Mouse (Mus musculus) ES-E14 (cell line): ENCODE results near the gene Rab11fip5. TPM values are rescaled to one million over a fixed set of nuclear protein-coding genes. Genes with fewer than 3 reads are reported as not detected.

ENCODE experiments used
- DNase-seq: peaks from one replicate; pipeline ENCODE4 v3.0.0-alpha.2; 2013; ENCODE audit warnings: low read depth, low spot score
- H3K27ac ChIP-seq: 2 replicates; pipeline ENCODE4 v1.5.1; 2012; ENCODE audit warnings: low read depth, mild to moderate bottlenecking, low read length, moderate library complexity, mixed read lengths; ENCODE audit not compliant: poor library complexity, insufficient read depth, severe bottlenecking
- H3K36me3 ChIP-seq: 2 replicates; pipeline ENCODE4 v1.6.1; 2012; ENCODE audit warnings: mild to moderate bottlenecking, low read length, moderate library complexity, mixed read lengths; ENCODE audit not compliant: control insufficient read depth, poor library complexity, insufficient read depth, severe bottlenecking
- H3K4me1 ChIP-seq, 2 experiments: fragments of 150-350 bp in 1 of 2; sonication (generic) in 1 of 2; 2 replicates each; pipeline ENCODE4 v1.6.1; 2012; ENCODE audit warnings: low read length in 2 of 2, mild to moderate bottlenecking in 1 of 2, mixed read lengths in 1 of 2; ENCODE audit not compliant: control insufficient read depth in 2 of 2, insufficient read depth in 2 of 2, poor library complexity in 1 of 2
- H3K4me3 ChIP-seq, 2 experiments: fragments of 150-350 bp in 1 of 2; sonication (generic) in 1 of 2; 2 replicates each; pipeline ENCODE4 v1.5.1; 2012; ENCODE audit warnings: low read length in 2 of 2, low read depth in 1 of 2, mild to moderate bottlenecking in 1 of 2, mixed read lengths in 1 of 2; ENCODE audit not compliant: insufficient read depth in 1 of 2, poor library complexity in 1 of 2, severe bottlenecking in 1 of 2
- H3K9ac ChIP-seq: 2 replicates; pipeline ENCODE4 v1.6.1; 2012; ENCODE audit warnings: low read depth, mild to moderate bottlenecking, low read length, mixed read lengths; ENCODE audit not compliant: poor library complexity, insufficient read depth, severe bottlenecking
- H3K9me3 ChIP-seq: fragments of 150-350 bp; sonication (generic); 2 replicates; pipeline ENCODE4 v1.6.1; 2012; ENCODE audit warnings: low read depth, mild to moderate bottlenecking, low read length; ENCODE audit not compliant: control insufficient read depth, insufficient read depth
- CHD2 ChIP-seq: IDR thresholded peaks from 2 replicates; pipeline ENCODE4 v1.6.1; 2014; ENCODE audit warnings: mild to moderate bottlenecking, low read depth, low read length, inconsistent platforms
- HCFC1 ChIP-seq: IDR thresholded peaks from 2 replicates; pipeline ENCODE4 v1.6.1; 2012; ENCODE audit warnings: low read length, inconsistent platforms, borderline replicate concordance; ENCODE audit not compliant: insufficient read depth
- MAFK ChIP-seq: IDR thresholded peaks from 2 replicates; pipeline ENCODE4 v1.6.1; 2014; ENCODE audit warnings: mild to moderate bottlenecking, low read depth, low read length, inconsistent platforms; ENCODE audit not compliant: insufficient read depth
- ZC3H11A ChIP-seq: IDR thresholded peaks from 2 replicates; pipeline ENCODE4 v1.6.1; 2012; ENCODE audit warnings: low read depth, mild to moderate bottlenecking, inconsistent platforms, low read length, borderline replicate concordance
- ZNF384 ChIP-seq: IDR thresholded peaks from 2 replicates; pipeline ENCODE4 v1.6.1; 2012; ENCODE audit warnings: low read depth, low read length, inconsistent platforms
- in situ Hi-C, 2 experiments: fragments of 600-800 bp; cut with MboI; formaldehyde crosslinking; loops; one replicate each; pipeline ENCODE4 v1.15.1; 2025; ENCODE audit warnings: low sequenced_read_pairs in 2 of 2, inconsistent platforms in 1 of 2; ENCODE audit not compliant: unreplicated experiment in 2 of 2
- total RNA-seq: library from RNA; depleted of rRNA; stranded (reverse); fragments of 300-350 nt; gene quantifications from 2 replicates; pipeline ENCODE4 v1.2.3, GENCODE M21; 2012

The Rab11fip5 gene
- total RNA-seq, 1 experiment = 13.4 TPM

DNA sequence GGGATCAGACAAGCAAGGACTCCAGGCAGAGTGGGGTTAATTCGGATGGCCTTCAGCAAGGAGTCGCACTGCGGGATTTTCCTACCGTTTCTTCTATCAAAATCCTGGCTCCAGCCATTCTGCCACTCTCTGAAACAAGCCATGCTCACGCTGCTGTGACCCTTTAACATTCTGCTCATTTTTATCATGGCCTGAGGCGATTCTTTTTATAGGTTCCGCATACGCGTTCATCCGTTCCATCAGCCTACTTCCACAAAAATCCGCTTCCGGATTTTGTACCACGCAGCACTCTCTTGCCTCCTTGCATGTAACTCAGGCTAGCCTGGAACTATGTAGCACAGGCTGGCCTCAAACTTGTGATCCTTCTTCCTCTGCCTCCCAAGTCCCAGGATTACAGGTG lies 40.7 kb downstream of the Rab11fip5 start:
- no peak for TF ChIP-seq ZC3H11A
- TF ChIP-seq MAFK = no peak
- no peak for TF ChIP-seq CHD2
- TF ChIP-seq ZNF384 = no peak
- TF ChIP-seq HCFC1 = no peak
- H3K4me3 ChIP-seq = peak overlapping the region; percentile 93 to 97
- in situ Hi-C loops = no loop called here
- peak overlapping the region; percentile 61; the same call in 1 of the 2 replicates for H3K9ac ChIP-seq
- no peak overlapping the region for H3K27ac ChIP-seq
- H3K4me1 ChIP-seq = peaks cover 2 to 6% of the 10 kb centered on the region in 2 experiments; a peak in 2 of 4 replicates
- no peaks in the 10 kb centered on the region for H3K36me3 ChIP-seq
- no peak for DNase-seq
- no peaks in the 10 kb centered on the region for H3K9me3 ChIP-seq

DNA sequence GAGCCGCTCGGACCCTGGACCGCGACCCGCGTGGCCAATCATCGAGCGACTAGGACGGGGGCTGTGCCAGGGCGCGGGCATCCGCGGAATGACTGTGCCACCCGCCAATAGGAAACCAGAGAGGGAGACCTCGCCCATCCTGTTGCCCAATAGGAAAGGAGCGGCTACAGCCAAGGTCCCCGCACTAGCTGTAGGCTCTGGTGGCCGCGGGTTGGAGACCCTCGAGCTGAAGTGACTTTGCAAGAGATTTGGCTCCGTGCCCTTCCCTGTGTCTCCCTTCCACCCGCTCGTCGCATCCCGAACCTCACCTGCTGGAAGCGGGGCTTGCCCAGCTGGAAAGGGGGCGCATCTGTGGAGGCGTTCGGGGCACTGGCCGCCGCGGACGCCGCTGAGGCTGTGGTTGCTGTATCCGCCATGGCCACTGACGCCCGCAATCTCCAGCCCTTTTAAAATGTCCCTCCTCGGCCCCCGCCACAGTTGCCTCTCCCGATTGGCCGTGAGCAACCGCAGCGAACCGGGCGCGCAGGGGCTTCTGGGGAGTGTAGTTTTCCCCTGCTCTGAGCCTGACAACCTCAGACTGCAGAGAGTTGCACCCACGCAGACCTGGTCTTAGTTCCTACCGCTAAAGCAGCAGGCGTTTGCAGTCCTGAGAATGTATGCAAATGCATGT lies 41.3 kb downstream of the Rab11fip5 start, which contains the start of gene Sfxn5:
Sfxn5 (minus strand) TSS at position 423 of the 670 bp plus-strand sequence.
- in situ Hi-C loops = no loop called here
- peak; percentile 78 for DNase-seq
- Histone ChIP-seq H3K9me3 (no peaks in the 10 kb centered on the region), H3K9ac (peak within 1 kb of the TSS; percentile 91), H3K4me1 (peaks cover 2 to 6% of the 10 kb centered on the region in 2 experiments; a peak in 2 of 4 replicates), H3K4me3 (peak within 1 kb of the TSS; percentile 93 to 97), H3K36me3 (no peaks in the 10 kb centered on the region), H3K27ac (peak within 1 kb of the TSS; percentile 75; the same call in 1 of the 2 replicates)
- TF ChIP-seq CHD2 (peak; percentile 82), ZC3H11A (no peak), HCFC1 (peak; percentile 97), ZNF384 (no peak), MAFK (no peak)

DNA sequence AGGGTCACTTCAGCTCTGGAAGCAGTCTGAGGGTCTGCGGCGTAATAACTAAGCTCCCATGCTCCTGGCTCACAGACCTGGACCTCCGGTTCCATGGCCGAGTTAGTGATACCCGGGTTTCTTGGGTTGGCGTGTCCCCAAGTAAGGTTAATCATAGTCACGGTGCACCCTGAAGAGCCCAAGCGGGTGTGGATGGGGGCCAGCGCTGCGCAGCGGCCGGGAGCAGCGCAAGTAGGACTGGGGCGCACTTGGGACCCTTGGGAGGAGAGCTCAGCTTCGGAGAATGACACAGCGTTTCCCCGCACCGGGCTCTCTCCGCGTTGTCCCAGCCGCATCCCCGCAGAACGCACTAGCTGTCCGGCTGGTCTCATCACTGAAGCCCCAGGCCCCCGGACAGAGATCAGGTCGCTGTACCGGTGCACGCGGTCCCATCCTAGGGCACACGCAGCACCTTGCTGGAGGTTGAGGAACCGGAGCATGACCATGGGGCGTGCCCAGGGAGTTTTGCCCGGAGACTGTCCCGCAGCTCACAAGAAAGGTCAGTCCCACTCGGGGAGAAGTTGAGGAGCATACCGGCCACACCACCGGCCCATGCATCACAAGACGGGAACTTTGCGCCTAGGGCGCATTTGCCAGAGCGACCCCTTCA lies 42.0 kb downstream of the Rab11fip5 start:
- in situ Hi-C loops = no loop called here
- TF ChIP-seq ZC3H11A = no peak
- TF ChIP-seq CHD2 = no peak
- TF ChIP-seq HCFC1 = no peak
- TF ChIP-seq ZNF384 = no peak
- TF ChIP-seq MAFK = no peak
- no peak for DNase-seq
- Histone ChIP-seq H3K36me3 (no peaks in the 10 kb centered on the region), H3K27ac (no peak overlapping the region), H3K4me1 (peaks cover 2 to 6% of the 10 kb centered on the region in 2 experiments; a peak in 2 of 4 replicates), H3K9ac (peak overlapping the region; percentile 63), H3K9me3 (no peaks in the 10 kb centered on the region), H3K4me3 (peak overlapping the region; percentile 93 to 97)

DNA sequence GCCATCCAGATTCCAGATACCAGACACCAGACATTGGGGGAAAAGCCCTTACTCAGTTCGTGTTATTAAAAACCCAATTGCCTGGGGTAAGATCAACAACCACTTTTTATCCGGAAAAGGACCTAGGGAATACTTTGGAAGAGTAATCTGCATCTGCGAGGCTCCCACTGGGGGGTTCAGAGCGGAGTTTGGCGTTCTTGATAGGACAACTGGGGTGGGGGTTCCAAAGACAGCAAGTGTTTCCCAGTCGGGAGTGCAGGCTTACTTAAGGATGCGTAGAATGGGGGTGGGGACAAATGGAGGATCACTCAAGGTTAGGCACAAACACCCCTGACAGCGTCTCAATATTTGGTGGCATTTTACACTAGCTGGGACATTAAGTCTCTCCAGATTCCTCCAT lies 42.7 kb downstream of the Rab11fip5 start:
- peaks cover 2 to 6% of the 10 kb centered on the region in 2 experiments; a peak in 2 of 4 replicates for H3K4me1 ChIP-seq
- no peak for DNase-seq
- no peak overlapping the region for H3K27ac ChIP-seq
- in situ Hi-C loops = no loop called here
- peak overlapping the region; percentile 93 to 97; a peak in 3 of 4 replicates for H3K4me3 ChIP-seq
- H3K9me3 ChIP-seq = no peaks in the 10 kb centered on the region
- TF ChIP-seq ZNF384 = no peak
- TF ChIP-seq CHD2 = no peak
- no peak for TF ChIP-seq ZC3H11A
- TF ChIP-seq MAFK = no peak
- no peak for TF ChIP-seq HCFC1
- H3K36me3 ChIP-seq = no peaks in the 10 kb centered on the region
- H3K9ac ChIP-seq = no peak overlapping the region
